Mouse (Mus musculus): ENCODE data around the gene H2-K1.

- TF ChIP-seq CTCF (IDR thresholded peaks at IDR 0.05; ENCODE audit: insufficient read depth, low read length) (no peak), POLR2A (IDR thresholded peaks at IDR 0.05; ENCODE audit: borderline replicate concordance, extremely low read depth, low read depth, low read length) (no peak)
These were observed 5.2 kb downstream of the H2-K1 start for GRCm38 (mm10) chr17:33994959-33995358.

Measured in lung, adult 2 months (tissue).